Mouse (Mus musculus) neutrophil, adult 83 days (primary cell): ENCODE data around the gene 3110018I06Rik. TPM values are rescaled to one million over a fixed set of nuclear protein-coding genes. Genes with fewer than 3 reads are reported as not detected.

Experiments used
- total RNA-seq, 2 experiments: library from RNA; stranded (reverse); gene quantifications; one replicate each; pipeline ENCODE4 v1.2.4; 2023

3110018I06Rik gene
- total RNA-seq: not detected

DNA sequence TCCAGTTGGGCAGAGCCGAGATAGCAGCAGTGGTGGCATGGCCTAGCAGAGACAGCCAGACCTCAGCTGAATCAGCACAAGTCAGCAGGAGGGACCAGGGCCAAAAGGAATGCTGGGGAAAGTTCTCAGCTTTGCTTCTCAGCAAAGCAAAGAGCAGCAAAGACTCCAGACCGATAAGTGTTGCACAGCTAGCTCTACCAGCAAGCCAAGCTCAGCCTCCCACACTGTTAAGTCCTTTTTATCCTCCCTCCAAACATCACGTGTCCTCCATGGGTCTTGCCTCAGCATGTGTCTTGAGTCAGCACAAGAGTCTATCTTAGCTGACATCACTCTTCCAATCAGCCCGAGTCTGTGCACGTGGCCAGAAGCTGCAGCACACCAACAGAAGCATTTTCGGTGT is at the start of gene 3110018I06Rik:
Gene 3110018I06Rik (plus strand): TSS at position 262 of the 400 bp plus-strand sequence.

